Mouse (Mus musculus): ENCODE data around the gene Rps15.

Rps15 gene

DNA sequence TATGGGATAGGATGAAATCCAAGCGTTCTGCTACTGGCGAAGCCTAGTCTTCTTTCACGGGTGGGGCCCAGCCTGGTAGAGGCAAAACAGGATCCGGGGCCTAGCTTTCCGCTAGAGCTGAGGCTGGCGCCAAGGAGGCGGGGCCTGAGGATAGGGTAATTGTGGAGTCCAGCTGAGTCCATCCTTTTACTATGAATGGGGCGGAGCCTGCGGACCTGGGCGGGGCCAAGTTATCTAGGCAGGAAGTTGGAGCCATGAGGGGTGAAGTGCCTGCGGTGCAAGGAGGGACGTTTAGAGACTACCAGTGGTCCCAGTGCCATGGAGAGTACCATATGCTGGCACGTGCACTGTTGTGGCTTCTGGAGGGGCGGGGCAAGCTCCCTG lies 30.7 kb upstream of the Rps15 start:
- DNase-seq, result peak; percentile 95

DNA sequence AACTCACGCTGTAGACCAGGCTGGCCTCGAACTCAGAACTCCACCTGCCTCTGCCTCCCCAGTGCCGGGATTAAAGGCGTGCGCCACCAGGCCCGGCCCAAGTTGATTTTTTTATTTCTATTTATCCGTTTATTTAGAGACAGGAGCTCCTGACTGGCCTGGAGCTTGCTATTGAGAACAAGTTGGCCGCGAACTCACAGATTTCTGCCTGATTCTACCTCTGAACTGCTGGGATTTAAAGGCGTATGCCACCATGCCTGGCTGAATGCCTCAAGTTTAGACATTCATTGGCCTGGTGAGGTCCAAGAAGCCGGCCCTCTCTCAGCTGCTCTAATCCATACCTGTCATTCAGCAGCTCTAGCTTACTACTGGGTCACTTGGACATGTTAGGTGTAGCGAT lies 30.1 kb upstream of the Rps15 start:
- peak; percentile 59 for DNase-seq

DNA sequence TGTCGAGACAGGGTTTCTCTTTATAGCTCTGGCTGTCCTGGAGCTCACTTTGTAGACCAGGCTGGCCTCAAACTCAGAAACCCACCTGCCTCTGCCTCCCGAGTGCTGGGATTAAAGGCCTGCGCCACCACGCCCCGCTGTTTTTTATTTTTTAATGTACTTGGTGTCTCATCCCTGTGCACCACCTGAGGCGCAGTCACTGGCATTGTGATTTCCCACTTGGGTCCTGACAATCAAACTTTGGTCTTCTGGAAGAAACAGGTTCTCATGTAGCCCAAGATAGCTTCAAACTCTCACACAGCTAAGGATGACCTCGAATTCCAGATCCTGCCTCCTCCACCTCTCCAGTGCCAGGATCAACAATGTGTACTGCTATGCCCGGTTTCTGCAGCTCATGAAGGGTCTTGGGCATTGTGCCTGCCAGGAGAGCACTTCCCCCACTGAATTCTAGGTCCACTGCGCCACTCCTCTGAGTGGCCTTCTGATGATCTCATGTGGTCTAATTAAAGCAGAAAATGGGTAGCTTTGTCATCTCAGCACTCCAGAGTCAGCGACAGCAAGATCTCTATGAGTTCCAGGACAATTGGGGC lies 29.4 kb upstream of the Rps15 start:
- peak; percentile 65 for DNase-seq

DNA sequence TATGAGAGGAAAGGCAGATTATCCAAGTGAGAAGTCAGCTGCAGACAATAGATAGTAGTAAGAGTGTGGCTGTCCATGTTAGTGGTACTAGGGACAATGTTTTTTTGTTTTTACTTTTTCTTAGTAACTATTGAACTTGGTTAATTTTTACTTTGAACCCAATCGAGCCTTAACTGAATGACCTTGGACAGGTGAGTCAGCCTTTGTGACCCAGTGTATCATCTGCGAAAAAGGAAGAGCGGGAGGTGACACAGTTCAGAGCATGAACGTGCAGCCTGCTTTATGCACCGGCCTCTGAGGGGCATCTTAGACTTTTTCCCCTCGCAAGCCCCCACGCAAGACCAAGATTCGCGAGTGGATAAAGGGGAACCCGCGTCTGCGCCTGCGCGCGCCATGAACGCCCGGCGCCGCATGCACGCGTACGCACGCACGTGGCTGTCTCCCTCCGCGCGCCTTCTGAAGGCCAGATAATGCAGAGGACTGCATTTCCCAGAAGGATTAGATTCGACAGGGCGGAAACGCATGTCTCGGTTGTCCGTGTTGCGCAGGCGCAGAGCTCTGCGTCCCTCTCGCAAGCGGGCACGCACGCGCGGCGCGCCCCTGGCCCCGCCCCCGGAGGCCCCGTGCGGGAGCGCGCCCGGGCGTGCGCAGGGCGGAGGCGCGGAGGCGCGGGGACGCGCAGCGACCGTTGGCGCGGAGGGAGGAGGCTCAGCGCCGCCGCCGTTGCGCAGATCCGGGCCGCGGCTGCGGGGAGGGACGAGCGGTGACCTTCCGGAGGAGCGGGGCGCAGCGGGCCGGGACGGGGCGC lies 27.7 kb upstream of the Rps15 start:
- peak; percentile 100 for DNase-seq

DNA sequence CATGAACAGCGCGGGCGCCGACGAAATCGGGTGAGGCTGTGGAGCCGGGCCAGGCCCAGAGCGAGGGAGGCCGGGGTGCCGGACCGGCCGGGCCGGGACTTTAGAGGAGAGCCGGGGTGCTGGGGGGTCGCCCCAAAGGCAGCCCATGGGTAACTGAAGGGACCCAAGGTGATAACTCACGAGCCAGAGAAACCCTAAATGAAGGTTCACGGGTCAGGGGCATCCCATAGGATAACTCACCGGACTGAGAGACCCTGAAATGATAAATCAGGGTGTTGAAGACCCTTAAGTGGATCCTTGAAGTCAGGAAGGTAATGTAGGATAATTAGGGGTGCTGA lies 27.1 kb upstream of the Rps15 start:
- DNase-seq, result no peak

DNA sequence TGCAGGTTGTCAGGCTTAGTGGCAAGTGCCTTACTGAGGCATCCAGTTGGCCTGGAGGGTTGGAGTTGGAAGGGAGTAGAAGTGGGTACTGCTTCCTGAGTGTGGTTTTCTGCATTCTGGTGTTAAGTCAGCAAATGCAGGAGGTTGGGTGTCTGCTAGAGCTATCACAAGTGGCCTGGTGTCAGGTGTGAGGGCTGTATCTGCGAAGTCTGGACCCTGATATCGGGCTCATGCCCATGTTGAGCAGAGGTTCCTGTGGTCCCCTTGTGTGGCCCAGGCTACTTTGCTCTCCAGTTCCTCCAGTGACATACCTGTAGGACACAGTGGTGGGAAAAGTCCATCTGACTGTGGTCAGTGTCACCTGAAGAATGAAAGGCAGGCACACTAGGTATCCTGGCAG lies 22.2 kb upstream of the Rps15 start:
- no peak for DNase-seq

DNA sequence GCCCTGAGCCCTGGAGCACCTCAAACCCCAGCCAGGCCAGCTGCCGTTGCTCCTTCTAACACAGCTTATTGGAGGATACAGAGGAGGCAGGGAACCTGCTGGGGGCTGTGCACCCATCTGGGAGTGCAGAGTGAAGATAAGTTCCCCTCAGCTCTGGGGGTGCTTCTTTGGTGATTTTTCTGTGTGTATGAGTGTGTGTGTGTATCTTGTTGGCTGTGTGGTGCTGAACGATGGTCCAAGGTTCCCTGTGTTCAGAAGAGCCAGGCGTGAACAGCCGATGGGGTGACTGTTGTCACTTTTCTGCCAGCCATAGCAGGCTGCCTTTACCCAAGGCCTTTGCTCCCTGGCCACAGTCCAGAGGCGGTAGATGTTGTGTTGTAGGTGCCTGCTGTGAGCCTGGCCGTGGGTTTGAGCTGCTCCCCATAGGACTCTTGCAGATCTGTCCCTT lies 21.5 kb upstream of the Rps15 start:
- DNase-seq, result peak; percentile 68

DNA sequence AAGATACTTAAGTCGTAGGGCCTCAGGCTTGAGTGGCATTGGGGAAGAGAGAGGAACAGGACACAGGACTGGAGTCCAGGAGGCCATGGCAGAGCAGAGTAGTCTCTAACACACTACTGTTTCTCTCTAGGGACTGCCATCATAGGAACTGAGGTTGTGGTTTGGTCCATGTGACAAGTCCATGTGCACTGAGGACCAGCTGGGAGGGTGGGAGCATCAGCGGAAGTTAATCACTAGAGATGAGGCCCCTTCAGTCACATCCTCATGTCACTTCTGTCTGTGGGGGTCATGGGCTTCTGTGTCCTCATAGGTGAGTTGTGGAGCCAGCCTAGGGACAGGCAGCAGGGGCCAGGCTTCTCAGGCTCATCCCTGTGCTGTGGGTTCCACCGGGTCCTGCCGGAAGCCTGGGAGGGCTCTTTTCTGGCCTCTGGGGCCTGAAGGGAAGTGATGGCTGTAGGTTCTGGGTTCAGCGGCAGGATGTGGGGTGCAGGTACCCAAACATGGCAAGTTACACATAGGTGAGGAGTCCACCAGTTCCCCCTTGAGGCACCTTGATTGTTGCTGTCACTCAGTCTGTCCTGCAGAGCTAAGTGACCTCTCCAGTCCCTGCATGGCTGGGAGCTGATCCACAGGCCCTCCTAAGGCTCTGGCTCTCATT lies 20.9 kb upstream of the Rps15 start:
- no peak for DNase-seq

DNA sequence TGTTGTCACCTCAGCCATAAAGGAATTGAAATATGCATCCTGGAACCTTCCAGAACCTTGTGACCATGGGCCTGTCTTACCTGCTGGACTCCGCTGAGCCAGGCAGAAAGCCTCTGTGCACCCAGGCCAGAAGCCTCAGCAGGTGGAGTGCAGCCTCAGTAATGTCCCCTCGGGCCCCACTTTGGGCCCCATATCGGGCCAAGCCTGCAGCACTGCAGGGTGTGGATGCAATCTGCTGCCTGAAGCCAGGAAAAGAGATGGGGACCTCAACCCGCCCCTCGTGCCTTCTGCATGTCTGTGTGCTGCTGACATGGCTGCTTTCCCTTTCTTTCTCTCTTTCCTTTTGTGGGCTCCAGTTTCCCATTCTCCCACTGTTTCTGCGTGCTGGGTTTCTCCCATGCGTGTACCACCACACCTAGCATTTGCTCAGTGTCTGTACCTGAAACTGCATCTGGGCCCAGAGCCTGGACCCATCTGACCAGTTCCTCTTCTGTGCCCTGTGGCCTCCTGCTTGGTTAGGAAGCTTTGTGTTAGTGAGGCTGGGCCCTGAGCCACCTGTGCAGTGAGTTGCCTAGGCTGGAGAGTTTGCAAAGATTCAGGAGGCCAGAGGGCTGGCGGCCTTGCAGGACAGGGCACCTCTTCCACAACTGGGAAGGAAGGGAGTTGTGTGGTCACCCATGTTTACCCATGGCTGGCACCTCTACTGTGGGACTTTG lies 20.2 kb upstream of the Rps15 start:
- peak; percentile 34 for DNase-seq

DNA sequence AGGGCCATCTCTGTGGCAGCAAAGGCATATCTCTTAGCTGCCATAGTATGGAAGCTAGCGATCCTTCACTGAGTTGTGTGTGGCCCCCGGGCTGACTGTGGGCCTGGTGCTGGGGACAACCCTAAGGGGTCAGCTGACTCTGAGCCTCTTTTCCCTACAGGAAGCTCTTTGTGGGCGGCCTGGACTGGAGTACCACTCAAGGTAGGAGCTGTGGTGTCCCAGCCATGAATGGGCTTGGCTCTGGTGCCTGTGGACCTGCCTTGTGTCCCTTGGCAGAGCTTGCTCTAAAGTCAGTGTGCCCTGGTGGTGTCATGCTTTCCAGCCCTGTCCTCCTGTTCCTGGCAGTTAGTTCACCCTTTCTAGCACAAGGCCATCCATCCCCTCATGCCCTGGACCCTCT lies 18.4 kb upstream of the Rps15 start:
- DNase-seq, result no peak

DNA sequence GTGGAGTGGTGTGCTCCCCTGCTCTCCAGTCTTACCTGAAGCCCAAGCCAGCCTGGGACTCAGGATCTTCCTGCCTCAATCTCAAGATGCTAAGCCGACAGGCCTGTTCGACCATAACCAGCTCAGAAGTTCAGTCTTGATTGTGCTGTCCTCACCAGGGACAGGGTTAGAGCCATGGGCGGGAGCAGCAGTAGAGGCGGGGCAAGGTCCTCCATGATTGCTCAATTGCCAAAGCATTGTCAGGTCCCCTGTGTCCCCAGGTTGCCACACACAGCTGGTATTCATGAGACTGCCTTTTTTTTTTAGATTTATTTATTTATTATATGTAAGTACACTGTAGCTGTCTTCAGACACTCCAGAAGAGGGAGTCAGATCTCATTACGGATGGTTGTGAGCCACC lies 16.0 kb upstream of the Rps15 start:
- no peak for DNase-seq

DNA sequence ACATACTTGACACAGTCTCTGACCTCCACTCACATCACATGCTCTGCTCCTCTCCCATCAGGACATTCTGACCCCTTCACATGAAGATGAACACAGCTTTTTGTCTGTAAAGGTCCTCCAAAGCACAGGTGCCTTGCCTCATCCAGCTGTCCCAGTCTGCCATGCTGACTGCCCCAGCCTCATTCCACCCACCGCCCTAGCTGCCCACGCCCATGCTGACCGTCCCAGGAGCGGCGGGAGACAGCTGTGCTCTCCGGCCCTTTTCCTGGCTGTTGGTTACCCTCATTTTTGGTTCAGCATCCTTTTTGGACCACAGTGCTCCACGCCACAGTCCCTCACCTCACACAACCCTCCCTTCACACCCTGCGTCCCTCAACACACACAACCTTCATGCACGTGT lies 13.9 kb upstream of the Rps15 start:
- DNase-seq, result no peak

DNA sequence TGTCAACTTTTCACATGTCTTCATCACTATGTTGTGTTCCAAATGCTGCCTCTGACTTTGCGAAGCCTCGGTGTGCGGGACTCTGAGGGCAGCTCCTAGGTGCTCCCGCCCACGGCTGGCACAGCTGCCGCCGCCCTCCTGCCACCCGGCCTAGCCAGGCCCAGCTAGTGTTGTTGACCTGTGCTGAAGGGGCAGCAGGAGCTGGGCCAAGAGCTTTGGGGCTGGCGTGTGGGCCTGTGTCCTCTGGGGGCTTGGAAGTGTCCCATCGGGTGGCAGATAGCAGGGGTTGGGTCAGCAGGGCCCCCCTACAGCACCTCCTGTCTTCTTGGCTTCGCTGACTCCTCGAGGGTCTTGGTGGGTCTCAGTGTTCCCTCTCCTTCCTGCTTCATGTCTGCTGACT lies 13.0 kb upstream of the Rps15 start:
- DNase-seq, result no peak

DNA sequence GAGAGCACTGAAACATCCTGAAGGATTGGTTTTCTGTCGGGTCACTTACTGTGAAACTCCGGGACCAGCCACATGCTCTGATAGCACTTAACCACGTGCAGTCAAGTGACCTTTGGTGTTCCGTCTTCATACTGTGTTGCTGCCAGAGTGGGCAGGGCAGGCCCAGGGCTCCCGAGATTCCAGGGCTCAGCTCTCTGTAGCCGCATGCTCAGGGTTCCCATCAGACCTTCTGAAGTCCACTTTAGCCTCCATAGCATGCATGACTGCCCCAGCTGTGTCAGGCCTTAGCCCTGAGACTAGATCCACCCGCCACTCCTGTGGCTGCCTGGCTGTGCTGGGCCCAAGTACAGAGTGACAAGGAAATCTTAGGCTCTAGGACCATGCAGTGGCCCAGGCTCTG lies 10.9 kb upstream of the Rps15 start:
- no peak for DNase-seq

DNA sequence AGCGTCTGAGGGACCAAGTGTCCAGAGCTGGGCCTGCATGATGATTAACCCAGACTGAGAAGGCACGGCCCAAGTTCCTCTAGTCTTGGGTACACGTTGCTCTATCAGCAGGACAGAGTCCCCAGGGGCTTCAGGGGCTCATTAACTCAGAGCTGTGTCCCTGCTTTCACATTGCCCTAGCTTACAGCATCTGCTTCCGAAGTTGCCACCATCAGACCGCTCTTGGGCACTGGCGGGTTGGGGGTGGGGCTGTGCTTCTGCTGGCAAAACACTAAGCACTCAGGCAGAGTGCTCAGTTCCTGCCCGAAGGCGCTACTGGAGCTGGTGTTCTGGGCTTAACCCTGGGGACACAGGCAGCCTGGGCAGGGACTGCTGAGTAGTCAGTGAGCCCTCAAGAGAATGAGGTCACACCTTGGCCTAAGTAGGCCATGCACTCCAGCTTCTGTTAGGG lies 10.3 kb upstream of the Rps15 start:
- DNase-seq, result peak; percentile 63

DNA sequence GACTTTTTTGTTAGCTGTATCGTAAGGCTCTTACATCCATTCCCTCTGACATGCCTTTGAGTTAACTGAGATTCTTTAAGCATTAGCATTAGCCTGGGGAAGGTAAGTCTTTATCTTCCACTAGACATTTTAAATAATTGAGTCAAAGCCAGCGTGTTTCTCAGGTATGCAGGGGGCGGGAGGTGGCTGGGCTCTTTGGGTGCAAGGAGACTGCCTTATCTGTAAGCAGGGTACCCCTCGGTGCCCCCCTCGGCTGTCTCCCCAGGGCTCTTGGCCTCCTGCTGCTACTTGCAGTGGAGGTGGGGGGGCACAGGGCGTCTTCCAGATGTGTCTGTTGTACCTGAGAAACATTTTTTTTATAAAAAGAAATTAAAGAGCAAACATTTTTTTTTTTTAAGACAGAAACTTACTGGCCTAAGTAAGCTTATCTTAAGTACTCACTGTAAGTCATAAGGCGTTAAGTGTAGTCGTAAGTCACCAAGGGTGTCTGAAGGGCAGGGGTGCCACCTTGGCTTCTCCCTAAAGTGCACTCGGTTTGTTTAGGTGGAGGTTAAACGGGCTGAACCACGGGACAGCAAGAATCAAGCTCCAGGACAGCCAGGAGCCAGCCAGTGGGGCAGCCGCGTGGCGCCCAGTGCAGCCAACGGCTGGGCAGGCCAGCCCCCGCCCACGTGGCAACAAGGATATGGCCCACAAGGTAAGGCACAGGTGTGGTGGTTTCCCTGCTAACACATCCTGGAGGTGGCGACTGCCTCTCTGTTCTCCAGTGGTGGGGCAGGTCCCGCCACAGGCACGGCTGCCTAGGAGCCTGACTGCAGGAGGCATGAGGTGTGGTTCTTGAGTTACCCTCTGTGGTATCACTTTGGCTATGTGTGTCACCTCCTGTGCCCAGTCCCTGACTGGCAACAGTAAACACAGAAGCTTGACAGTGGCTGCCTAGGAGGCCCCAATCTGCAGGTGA lies 9.5 kb upstream of the Rps15 start:
- no peak for DNase-seq

DNA sequence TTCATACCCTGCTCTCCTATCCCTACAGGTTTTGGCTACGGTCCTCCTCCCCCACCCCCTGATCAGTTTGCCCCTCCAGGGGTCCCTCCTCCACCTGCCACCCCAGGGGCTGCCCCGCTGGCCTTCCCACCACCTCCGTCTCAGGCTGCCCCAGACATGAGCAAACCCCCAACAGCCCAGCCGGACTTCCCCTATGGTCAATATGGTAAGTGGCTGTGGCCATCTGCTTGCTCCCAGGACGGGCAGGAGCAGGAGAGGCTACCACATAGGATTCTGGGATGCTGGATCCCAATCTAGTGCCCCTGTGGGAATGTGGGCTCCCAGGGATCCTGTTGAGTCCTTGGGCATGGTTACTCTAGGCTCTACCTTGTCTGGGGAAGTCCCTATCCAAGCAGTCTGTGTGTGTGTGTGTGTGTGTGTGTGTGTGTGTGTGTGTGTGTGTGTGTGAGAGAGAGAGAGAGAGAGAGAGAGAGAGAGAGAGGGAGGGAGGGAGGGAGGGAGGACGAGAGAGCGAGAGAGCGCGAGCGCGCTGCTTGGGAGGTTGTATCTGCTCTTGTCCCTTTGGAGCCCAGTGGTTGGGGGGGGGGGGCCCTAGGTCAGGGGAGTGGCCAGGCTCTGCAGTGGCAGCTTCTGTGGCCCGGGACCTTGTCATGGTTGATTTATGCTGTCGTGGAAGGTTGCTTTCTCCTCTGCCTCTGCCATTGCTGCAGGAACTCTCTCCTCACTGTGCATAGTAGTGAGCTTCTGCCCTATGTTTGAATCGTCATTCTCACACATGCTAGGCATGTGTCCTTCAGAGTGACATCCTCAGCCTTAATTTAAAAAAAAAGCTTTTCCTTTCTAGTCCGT lies 6.8 kb upstream of the Rps15 start:
- no peak for DNase-seq

DNA sequence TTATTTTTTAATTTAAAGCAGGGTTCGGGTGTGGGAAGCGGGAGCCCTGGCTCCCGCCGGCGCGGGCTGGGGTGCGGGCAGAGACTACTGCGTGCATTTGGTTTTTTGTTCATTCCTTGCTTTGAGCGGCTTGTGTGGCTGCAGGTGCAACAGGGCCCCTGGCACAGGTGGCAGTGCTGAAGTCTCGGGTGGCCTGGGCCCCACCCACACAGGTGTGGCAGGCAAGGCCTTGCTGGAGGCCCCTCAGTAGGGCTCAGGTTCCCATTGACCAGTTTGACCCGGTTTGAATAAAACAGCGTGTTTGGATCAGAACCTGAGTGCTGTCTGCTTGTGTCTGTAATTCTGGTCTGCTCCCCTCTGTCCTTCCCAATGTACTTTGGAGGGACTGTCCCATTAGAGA lies 4.2 kb upstream of the Rps15 start:
- no peak for DNase-seq

DNA sequence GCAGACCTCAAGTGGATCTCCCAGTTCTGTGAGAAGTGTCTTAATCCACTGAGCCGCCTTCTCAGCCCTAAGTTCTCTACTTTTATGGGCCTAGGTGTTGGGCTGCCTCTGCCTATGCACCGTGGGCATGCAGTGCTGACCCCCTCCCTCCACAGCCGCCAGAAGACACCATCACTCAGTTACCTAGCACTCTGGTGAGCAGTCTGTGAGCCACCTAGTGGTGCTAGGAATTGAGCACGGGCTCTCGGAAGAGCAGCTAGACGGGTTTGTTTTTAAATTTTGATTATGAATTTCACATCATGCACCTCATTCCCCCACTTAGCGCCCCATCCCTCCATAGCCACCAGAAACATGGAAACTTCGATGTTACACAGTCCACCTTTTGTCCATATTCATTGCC lies 3.6 kb upstream of the Rps15 start:
- no peak for DNase-seq

DNA sequence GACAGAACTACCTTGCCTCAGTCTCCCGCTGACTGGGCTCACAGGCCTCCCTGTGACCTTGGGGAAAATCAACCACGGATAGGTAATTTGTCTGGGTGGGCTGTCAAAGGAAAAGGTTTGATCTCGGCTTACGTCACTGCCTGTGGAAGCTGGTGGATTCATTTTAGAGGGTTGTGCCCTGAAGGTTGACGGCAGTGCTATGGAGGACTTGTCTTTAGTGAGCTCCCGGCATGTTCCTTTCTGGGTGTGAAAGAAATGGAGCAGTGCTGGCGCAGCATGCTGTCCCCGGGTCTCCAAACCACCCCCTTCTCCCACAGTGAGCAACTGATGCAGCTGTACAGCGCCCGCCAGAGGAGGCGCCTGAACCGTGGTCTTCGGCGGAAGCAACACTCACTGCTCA lies 1.1 kb downstream of the Rps15 start:
- DNase-seq, result no peak

DNA sequence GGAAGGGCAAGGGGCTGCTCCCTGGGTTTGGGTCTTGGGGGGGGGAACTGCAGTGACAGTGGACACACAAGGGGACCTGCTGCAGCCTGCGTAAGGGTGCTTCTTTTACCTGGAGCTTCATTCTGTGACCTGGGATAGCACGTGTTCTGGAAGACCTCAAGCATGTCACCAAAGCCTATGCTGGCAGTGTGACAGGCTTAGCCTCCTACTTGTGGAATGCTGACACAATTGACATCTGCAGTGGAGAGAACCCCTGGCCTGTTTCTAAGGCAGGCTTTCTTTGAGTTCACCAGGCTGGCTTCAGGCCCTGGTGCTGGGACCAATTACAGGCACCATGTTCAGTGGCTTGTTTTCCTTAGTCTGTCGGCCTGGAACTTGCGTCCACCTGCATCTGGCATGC lies 2.1 kb downstream of the Rps15 start:
- peak; percentile 60 for DNase-seq
